Mouse (Mus musculus): Measurements from ENCODE around the gene Pacsin2.
A peak's percentile ranks its signal among the peaks of the same experiment; 100 is the strongest.
"Not testable (repeated sequence)": the region's sequence is repeated elsewhere in the genome, so short reads cannot be mapped to it uniquely, and the experiment has no call there.

Pacsin2 gene

DNA sequence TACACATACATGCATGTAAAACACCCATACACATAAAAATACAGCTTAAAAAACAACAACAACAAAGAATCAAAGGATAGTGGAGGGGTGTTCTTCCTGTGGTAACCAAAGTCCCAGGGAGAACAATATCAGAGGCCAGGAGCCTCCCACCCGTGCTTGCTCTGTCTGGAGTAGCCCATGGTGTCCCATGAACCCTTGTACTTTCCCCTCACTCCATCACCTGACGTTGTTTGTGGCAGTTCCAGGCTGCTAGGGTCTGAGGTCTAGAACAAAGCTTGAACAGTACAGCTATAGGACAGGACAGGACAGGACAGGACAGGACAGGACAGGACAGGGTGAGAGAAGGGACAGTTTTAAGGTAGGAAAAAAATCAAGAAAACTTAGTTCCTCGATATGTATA is 13.7 kb upstream of the Pacsin2 start:
- no peak for DNase-seq

DNA sequence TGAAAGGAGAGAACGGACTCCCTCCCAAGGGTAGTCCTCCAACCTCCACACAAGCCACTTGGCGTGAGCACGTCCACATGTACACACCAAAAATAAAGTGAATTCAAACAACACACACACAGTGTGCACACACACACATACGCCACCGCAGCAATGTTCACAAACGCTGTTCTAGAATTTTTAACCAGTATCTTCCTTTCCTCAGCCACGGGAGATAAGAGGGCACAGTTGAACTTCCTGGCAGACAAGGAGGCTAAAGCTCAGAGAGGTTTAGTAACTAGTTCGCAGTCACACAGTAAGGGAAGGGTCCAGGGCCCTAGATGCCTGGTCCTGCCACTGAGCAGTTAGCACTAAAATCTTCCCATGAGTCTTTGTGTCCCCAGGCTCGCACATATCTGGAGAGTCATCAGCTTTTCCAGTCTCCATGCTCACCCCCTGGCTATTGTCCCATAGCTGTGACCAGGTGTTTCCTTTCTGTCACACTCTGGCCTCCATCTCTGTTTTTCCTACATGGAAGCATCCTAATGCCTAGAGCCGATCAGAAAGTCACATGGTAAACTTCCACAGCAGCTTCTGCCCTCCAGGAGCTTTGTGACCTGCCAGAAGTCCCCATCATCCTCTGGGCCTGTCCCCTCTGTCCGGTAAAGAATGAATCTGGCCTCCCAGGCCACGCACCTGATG is 12.3 kb upstream of the Pacsin2 start:
- no peak for DNase-seq

GRCm38 (mm10) chr15:83474466-83474836 is 10.0 kb upstream of the Pacsin2 start:
- no peak for DNase-seq

- DNase-seq: peak in 1 of 2 experiments; percentile 20
These were observed 9.5 kb upstream of the Pacsin2 start for GRCm38 (mm10) chr15:83473832-83474465.

DNA sequence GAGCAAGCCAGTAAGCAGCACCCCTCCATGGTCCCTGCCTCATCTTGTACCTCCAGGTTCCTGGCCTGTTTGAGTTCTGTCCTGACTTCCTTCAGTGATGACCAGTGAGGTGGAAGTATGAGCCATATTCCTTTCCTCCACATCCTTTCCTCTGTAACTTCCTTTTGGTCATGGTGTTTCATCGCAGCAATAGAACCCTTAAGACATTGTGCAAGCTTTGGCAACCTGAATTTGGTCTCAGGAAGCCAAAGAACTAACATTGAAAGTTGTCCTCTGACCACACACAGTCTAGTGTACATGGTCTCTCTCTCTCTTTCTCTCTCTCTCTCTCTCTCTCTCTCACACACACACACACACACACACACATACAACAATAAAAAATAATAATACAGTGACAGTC is 8.8 kb upstream of the Pacsin2 start:
- no peak for DNase-seq

DNA sequence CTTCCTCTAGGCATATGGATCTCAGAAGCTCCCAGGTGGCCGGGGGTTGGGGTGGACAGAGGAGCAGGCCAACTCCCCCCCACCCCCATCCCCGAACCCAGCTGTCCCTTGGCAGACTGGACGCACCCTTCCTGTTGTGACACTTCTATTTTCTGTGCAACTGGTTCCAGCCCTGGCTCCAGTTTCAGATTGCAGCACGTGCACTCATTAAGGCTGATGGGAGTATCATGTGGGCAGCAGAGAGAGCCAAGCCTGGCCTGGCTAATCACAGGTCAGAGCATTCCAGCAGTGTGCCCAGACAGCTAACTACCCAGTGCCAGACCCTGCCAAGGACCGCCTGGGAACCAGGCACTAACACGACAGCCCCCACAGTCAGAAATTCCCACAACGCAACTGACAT is 7.1 kb upstream of the Pacsin2 start:
- DNase-seq: no peak

DNA sequence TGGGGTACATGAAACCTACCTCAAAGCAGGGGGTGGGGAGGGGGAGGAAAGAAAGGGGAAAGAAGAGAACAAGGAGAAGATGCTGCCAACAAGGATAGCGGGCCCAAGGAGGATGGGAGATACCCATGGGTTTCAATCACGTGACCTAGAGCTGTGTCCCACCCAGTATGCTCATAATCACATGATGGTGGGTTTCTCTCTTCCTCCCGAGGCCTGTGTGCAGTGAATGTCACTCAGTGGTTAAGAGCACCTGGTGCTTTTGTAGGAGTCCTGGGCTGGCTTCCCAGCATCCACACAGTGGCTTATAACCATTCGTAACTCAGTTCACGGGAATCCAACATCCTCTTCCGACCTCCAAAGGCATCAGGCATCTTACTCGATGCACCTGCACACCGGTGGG is 6.0 kb upstream of the Pacsin2 start:
- DNase-seq: no peak

- no peak for DNase-seq
These were observed 4.9 kb upstream of the Pacsin2 start for GRCm38 (mm10) chr15:83469279-83469821.

DNA sequence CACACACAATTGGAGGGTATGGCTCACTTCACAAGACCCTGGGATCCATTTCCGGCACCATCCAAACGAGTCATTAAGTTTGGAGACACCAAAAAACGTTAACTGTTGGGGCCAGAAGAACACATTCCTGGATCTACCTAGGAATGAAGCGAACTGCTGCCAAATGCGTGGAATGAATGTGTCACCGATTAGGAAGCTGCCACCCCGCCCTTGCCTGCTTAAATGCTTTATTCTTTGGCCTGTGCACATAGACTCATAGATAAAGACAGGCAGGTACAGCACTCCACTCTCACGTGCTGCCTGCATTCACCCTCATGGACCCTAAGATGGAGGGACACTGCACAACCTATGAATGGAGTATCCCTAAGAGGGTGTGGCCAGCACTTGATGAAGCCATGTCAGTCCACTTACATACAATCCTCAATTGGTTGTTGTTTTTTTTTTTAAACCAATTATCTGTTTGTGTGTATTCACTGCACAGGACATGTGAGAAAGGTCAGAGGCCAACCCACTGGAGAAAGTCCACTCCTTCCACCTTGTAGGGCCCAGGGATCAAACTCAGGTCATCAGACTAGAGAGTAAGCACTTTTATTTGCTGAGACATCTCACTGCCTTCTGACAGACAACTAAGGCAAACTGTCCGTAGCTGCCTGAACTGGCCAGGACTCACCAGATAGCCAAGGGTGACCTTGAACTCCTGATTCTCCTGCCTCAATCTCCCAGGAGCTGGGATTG is 3.0 kb upstream of the Pacsin2 start:
- DNase-seq: no peak

DNA sequence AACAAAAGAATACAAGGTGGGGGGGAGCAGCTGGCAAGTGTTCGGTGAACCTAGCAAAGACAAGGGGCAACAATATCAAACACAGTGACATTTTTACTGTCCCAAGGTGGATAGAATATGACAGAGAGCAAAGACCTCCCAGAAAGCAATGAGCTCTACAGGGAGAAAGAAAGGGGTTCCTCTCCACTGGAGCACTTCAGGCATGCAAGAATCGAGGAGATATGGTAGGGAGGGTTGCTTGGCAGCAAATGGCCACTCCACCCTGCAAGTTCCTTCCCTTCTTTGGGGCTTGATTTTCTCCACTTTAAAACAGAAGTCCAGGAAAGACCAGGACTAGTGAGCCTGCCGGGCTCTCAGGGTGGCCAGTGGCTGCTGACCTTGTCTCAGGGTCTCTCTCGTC is 1.9 kb upstream of the Pacsin2 start:
- DNase-seq: no peak

- DNase-seq: peak in 1 of 2 experiments; percentile 22
These were observed 672 bp upstream of the Pacsin2 start for GRCm38 (mm10) chr15:83464905-83465650.

DNA sequence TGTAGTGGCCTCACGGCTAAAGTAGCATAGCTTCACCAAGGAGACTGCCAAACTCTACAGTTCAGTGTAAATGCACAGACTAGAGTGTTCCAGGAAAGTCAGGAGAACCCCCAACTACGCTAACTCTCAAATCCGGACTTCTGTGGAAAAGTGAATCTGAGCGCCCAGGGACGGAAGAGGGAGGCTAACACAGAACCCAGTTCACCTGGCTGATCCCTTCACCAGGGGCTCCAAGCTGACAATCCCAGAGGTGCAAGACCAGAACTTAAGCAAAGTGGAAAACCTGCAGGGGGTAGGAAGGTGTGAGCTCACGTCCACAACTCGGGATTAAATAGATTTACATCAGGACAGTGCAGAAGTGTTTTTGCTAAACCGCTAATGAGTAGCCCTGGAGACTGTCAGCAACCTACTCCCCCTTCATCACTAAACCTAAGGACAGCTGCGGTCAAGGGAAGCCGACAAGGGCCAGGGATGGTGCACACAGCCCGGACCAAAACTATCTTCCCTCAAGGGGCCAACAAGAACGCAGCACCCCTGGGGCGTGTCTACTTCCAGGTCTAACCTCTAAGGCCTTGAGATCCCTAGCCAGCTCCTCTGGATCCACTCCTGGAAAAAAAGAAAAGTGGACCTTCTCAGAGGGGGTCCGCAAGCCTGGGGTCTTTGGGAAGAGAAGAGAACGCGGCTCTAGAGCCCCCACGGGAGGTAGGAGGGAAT is 880 bp downstream of the Pacsin2 start:
- no peak for DNase-seq

- not testable (repeated sequence) for DNase-seq
These were observed 2.1 kb downstream of the Pacsin2 start for GRCm38 (mm10) chr15:83462349-83462748.

GRCm38 (mm10) chr15:83460891-83461290 is 3.5 kb downstream of the Pacsin2 start:
- no peak for DNase-seq

DNA sequence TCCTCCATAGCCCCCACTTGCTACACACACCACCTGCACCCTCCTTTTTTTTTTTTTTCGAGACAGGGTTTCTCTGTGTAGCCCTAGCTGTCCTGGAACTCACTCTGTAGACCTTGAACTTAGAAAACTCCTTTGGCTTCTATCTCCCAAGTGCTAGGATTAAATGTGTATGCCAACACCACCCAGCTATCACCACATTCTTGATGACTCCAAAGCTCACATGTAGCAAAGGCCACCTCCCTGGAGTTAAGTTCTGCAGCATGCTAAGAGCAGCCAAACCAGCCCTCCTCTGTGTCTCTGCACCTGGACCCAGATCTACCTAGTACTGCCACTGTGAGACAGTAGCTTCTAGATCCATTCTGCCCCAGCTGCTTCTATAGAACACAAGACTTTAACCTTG is 6.9 kb downstream of the Pacsin2 start:
- DNase-seq: no peak

- DNase-seq: no peak
These were observed 8.8 kb downstream of the Pacsin2 start for GRCm38 (mm10) chr15:83455637-83456036.

- no peak for DNase-seq
These were observed 9.4 kb downstream of the Pacsin2 start for GRCm38 (mm10) chr15:83455034-83455433.

DNA sequence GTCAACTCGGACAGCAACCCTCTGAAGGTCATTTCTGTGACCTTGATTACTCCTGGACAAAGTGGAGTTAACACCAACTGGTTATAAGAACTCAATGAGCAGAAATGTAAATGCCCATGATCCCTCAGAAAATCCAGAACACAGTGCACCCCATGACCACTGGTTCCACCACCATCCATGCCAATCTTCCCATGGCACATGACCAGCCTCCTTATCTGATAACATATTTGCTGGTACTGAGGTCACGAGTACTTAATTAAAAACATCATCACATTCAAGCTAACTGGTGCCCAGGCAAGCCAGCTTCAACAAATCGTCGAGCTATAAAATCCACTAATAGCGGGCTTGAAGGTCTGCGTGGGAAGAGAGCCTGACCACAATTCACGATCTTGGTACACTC is 10.0 kb downstream of the Pacsin2 start:
- DNase-seq: no peak

GRCm38 (mm10) chr15:83453879-83454278 is 10.5 kb downstream of the Pacsin2 start:
- no peak for DNase-seq

GRCm38 (mm10) chr15:83452219-83452760 is 12.1 kb downstream of the Pacsin2 start:
- no peak for DNase-seq

DNA sequence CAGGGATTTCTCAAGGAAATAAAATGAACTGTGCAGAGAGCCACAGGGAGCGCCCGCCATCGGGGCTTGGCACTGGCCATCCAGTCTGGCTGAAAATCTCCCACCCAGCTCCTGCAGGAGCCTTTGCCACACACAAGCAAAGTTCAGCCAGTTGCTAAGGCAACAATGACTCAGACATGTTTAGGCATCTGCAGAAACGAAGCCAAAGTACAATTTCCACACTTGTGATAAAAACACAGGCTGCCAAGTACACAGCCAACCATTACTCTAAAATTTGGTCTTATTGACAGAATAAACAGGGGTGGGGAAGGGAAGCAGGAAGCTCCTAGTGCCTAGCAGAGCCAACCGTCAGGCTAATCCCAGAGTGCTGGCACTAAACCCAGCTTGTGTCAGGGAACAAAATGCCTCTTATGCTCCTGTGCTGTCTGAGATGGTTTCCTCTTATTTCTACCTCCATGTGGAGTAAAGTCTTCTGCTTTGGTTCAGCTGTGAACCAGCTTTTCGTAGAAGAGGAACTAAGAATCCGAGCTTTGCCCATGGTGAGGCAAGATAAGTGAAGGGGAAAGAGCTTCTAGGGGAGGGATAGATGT is 12.7 kb downstream of the Pacsin2 start:
- DNase-seq: no peak

GRCm38 (mm10) chr15:83450007-83450406 is 14.4 kb downstream of the Pacsin2 start:
- DNase-seq: no peak
